Mouse (Mus musculus): ENCODE results near the gene Ifna6.

Gene Ifna6

GRCm38 (mm10) chr4:88849698-88850097 lies 22.5 kb downstream of the Ifna6 start, which contains the start of gene Ifna1:
Gene Ifna1 (plus strand): TSS chr4:88850087.
- DNase-seq, result no peak

DNA sequence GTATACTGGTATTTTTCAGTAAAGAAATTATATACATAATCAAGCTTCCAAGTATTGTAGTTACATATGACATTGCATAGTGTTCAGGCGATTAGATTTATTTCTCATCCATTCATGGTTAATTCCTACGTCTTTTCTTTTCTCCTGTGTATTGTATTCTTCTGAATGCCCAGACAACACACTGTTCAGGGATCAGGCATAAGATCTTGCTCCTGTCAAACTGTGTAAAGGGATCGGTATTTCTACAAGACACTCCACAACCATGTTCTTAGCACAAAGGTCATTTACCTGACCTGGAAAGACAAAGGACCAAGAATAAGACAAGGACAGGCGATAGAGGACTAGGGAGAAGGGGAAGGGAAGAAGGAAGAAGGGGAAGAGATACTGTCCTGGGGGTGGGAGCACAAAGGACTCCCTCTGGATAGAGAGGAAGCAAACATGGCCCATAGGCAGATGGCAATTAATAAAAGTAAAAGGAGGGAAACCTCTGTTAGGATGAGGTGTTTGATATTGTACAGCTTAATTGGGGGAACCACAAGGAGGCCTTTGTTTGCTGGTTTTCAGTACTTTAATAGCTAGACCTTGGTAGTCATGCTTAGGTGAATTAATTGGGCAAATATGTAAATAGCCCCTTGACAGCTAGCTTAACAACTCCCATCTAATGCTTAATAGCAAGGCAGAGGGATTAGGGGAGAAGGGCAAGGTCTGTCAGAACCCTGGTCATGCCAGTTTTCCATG lies 24.0 kb downstream of the Ifna6 start:
- DNase-seq, result no peak

DNA sequence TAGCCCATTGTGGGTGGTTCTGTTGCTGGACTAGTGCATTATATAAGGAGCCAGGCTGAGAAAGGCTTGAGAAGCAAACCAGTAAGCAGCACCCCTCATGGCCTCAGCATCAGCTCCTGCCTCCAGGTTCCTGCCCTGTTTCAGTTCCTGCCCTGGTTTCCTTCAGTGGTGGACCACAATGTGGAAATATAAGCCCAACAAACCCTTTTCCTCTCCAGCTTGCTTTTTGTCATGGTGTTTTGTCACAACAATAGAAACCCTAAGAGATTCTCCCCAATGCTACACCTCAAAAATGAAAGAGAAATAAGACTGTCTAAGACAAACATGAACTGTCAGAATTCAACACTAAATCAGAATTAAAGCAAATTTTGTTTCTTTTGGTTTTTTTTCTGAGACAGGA lies 32.0 kb downstream of the Ifna6 start:
- no peak for DNase-seq

DNA sequence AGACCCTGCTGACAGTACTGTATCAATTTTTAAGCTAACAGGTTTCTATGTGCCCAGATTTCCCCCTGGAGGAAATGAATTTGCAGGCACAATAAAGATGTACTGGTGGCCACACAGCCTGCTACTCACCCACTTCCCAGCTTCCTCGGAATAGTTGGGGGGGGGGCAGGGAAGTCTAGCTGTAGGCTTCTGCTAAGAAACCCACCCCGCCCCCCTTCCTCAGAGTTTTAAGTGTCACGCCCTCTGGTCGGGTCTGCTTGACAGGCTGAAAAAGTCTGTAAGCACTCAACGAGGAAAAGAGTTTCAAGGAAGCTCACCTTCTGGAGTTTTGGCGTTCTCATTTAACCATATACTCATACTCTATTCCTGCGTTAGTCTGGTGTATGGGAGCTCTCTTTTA lies 36.1 kb downstream of the Ifna6 start:
- DNase-seq, result no peak

DNA sequence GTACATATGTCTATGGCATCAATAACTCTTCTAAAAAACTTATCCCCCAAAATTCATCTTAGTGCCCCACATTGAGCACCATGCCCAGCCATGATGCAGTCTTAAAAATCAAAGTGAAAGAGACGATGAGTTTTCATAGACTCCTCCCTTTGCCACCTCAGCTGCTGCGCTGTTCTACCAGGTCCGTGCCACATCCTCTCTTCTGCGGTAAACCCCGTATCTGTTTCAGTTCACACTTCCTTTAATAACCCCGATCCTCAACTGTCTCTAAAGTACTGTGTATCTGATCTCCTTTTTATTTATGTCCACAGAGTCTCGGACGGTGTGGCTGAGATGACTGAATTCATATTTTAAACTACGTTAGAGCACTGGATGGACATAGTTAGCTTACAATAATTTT lies 37.4 kb downstream of the Ifna6 start:
- DNase-seq, result no peak

GRCm38 (mm10) chr4:88865011-88865569 lies 37.9 kb downstream of the Ifna6 start:
- DNase-seq, result no peak

DNA sequence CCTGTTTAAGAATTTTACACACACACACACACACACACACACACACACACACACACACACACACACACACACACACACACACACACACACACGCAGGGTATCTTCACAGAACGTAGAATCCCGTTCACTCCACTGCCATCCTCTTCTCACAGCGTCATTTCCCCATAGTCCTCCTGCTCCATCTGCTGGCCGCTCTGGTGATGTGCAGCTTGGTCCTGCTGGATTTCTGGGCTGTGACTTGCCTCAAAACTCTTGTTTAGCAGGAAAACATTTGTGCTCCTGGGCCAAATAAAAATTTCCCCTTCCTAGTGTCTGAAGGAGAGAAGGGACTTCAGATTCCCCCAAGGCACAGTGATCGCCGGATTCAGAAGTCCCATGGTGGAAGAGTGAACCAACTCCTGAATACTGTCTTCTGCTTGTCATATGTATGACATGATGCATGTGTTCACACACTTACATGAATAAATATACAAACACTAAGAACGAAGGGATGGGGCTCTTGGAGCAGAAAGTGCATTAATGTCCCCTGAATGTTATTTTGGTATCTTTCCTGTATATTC lies 40.2 kb downstream of the Ifna6 start:
- peak; percentile 61 for DNase-seq

- DNase-seq, result no peak
Measured at GRCm38 (mm10) chr4:88867926-88868911, 41.0 kb downstream of the Ifna6 start.

DNA sequence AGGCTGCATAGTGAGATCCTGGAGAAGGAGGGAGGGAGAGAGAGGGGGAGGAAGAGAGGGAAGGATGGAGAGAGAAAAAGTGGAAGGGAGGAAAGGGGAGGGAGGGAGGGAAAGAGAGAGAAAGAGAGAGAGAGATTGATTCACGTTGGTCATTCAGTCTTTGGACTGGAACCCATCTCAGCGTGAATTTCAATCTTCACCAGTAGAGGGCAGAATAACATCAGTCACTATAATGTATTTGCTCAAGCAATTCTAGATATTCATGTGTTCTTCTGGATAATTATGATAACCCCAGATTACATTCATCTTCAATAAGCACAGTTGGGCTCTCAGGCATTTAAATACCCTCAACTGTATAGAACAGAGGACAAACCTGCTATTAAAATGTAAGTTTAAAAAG lies 45.5 kb downstream of the Ifna6 start:
- DNase-seq, result peak; percentile 42

- DNase-seq, result no peak
Measured at GRCm38 (mm10) chr4:88875435-88876095, 48.3 kb downstream of the Ifna6 start.

DNA sequence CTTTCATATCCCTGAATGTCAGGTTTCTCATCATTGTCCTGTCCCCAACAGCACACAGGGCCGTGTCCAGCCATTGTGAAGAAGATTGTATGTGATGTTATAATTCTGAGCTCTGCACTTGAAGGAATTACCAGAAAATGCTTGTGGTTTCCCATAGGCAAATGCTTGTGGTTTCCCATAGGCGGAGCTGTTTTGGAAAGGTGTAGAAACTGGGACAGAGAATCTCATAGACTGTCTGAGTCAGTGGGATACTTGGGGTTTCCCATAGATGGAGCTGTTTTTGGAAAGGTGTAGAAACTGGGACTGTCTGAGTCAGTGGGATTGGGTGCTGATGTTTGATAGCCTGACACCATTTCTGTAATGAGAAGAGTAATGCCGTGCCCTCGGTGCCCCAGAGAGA lies 49.3 kb downstream of the Ifna6 start:
- DNase-seq, result no peak

Measured in cerebellum, adult 9-10 months (tissue).